Mouse (Mus musculus) MEL (cell line): Measurements from ENCODE around the gene Iqcd.

Source experiments
- CTCF ChIP-seq, 3 experiments: IDR thresholded peaks in 2 of 3; conservative IDR thresholded peaks in 1 of 3; 2 replicates each; pipeline ENCODE4 v1.5.1; 2011 to 2012; ENCODE audit warnings: low read length in 3 of 3, low read depth in 2 of 3, mild to moderate bottlenecking in 2 of 3, improper control_type of control experiment in 1 of 3, inconsistent platforms in 1 of 3, mixed read lengths in 1 of 3, moderate library complexity in 1 of 3; ENCODE audit not compliant: control insufficient read depth in 1 of 3, insufficient read depth in 1 of 3, poor library complexity in 1 of 3, severe bottlenecking in 1 of 3
- E2F4 ChIP-seq: IDR thresholded peaks from 2 replicates; pipeline ENCODE4 v1.6.1; 2011; ENCODE audit warnings: low read depth, low read length, improper control_type of control experiment, borderline replicate concordance
- EP300 ChIP-seq, 2 experiments: IDR thresholded peaks; 2 replicates each; pipeline ENCODE4 v1.6.1; 2011; ENCODE audit warnings: improper control_type of control experiment in 2 of 2, low read length in 2 of 2, low read depth in 1 of 2, mild to moderate bottlenecking in 1 of 2
- ETS1 ChIP-seq: IDR thresholded peaks from 2 replicates; pipeline ENCODE4 v1.6.1; 2012; ENCODE audit warnings: low read depth, mild to moderate bottlenecking, inconsistent platforms, low read length, improper control_type of control experiment, moderate library complexity
- MAZ ChIP-seq: IDR thresholded peaks from 2 replicates; pipeline ENCODE4 v1.6.1; 2012; ENCODE audit warnings: low read depth, mild to moderate bottlenecking, inconsistent platforms, low read length, improper control_type of control experiment
- MYB ChIP-seq: IDR thresholded peaks from 2 replicates; pipeline ENCODE4 v1.6.1; 2011; ENCODE audit warnings: mild to moderate bottlenecking, low read depth, low read length, improper control_type of control experiment
- NRF1 ChIP-seq: IDR thresholded peaks from 2 replicates; pipeline ENCODE4 v1.6.1; 2014; ENCODE audit warnings: low read depth, mild to moderate bottlenecking, inconsistent platforms, low read length, improper control_type of control experiment, moderate library complexity; ENCODE audit not compliant: poor library complexity, insufficient read depth, severe bottlenecking
- USF2 ChIP-seq, 2 experiments: IDR thresholded peaks; 2 replicates each; pipeline ENCODE4 v1.6.1; 2011 to 2012; ENCODE audit warnings: improper control_type of control experiment in 2 of 2, low read length in 2 of 2, borderline replicate concordance in 1 of 2, inconsistent platforms in 1 of 2, low read depth in 1 of 2, mild to moderate bottlenecking in 1 of 2; ENCODE audit not compliant: insufficient read depth in 1 of 2

- no peak for TF ChIP-seq EP300 (IDR thresholded peaks at IDR 0.05; ENCODE audit: low read depth in 1 of 2, low read length in 2 of 2)
- TF ChIP-seq ETS1, result no peak
- no peak for TF ChIP-seq CTCF (IDR thresholded peaks at IDR 0.05 in 2 of 3, conservative IDR thresholded peaks at IDR 0.05 in 1 of 3; ENCODE audit: control insufficient read depth in 1 of 3, insufficient read depth in 1 of 3, low read depth in 2 of 3, low read length in 3 of 3, poor library complexity in 1 of 3, severe bottlenecking in 1 of 3)
- no peak for TF ChIP-seq MYB
- TF ChIP-seq NRF1, result no peak
- no peak for TF ChIP-seq E2F4
- no peak for TF ChIP-seq MAZ
- TF ChIP-seq USF2 (IDR thresholded peaks at IDR 0.05; ENCODE audit: borderline replicate concordance in 1 of 2, insufficient read depth in 1 of 2, low read depth in 1 of 2, low read length in 2 of 2), result no peak
Observed at GRCm38 (mm10) chr5:120603515-120603914, 14.7 kb downstream of the Iqcd start.
